Mouse (Mus musculus) gastrocnemius, postnatal 36 days (tissue): ENCODE measurements around the gene Zfyve9. TPM values are rescaled to one million over a fixed set of nuclear protein-coding genes. Genes with fewer than 3 reads are reported as not detected.

Experiments used
- DNase-seq, 2 experiments: peaks; one replicate each; pipeline ENCODE4 v3.0.0; 2022
- intact Hi-C: fragments of 180-260 bp; cut with DNase I; formaldehyde crosslinking; loops from one replicate; pipeline ENCODE4 v1.15.1; 2025
- long read RNA-seq, 2 experiments: library from polyadenylated mRNA; stranded (forward); transcript quantifications; one replicate each; pipeline ENCODE4 v2.0.0; 2021
- total RNA-seq, 2 experiments: library from RNA; stranded (reverse); gene quantifications; 2 replicates each; pipeline ENCODE4 v1.2.3; 2021

Zfyve9 gene
- 10 to 100 TPM; 45.5 to 51.0 TPM for total RNA-seq
- long read RNA-seq, experiment 1, partial matches to known transcripts: 1 of 13 reads
- long read RNA-seq, experiment 1, other reads (novel, unspliced or antisense): 12 of 13 reads
- long read RNA-seq, experiment 2, partial matches to known transcripts: 2 of 18 reads
- long read RNA-seq, experiment 2, other reads (novel, unspliced or antisense): 16 of 18 reads

GRCm38 (mm10) chr4:108780057-108780863 is at the start of gene Zfyve9:
Gene Zfyve9 (minus strand): TSS chr4:108780798.
- DNase-seq: peak; percentile 75 to 80
- intact Hi-C loops: loop anchor here (5.0 kb wide), 1 partner anchor 83 kb away; no protein-coding TSS in a partner anchor

- intact Hi-C loops: no loop called here
These were observed 46.0 kb upstream of the Zfyve9 start for GRCm38 (mm10) chr4:108826643-108827042.

GRCm38 (mm10) chr4:108826096-108826495 is 45.5 kb upstream of the Zfyve9 start:
- no peak for DNase-seq

More at GRCm38 (mm10) chr4:108826643-108827042, 46.0 kb upstream of the Zfyve9 start:
- no peak for DNase-seq

GRCm38 (mm10) chr4:108825677-108826076 is 45.1 kb upstream of the Zfyve9 start:
- intact Hi-C loops: no loop called here
- no peak for DNase-seq

More at GRCm38 (mm10) chr4:108826096-108826495, 45.5 kb upstream of the Zfyve9 start:
- intact Hi-C loops: no loop called here

- intact Hi-C loops: no loop called here
- DNase-seq: no peak
These were observed 31.0 kb upstream of the Zfyve9 start for GRCm38 (mm10) chr4:108811550-108811949.

GRCm38 (mm10) chr4:108811142-108811541 is 30.5 kb upstream of the Zfyve9 start:
- DNase-seq: no peak

GRCm38 (mm10) chr4:108803535-108803934 is 22.9 kb upstream of the Zfyve9 start:
- no peak for DNase-seq
- intact Hi-C loops: no loop called here

More at GRCm38 (mm10) chr4:108811142-108811541, 30.5 kb upstream of the Zfyve9 start:
- intact Hi-C loops: no loop called here

GRCm38 (mm10) chr4:108798083-108798830 is 17.7 kb upstream of the Zfyve9 start:
- DNase-seq: peak; percentile 27 to 69
- intact Hi-C loops: loop anchor here (10.0 kb wide), 1 partner anchor 177 kb away; no protein-coding TSS in a partner anchor

- intact Hi-C loops: loop anchor here (10.0 kb wide), 1 partner anchor 178 kb away; no protein-coding TSS in a partner anchor
- no peak for DNase-seq
These were observed 16.1 kb upstream of the Zfyve9 start for GRCm38 (mm10) chr4:108796701-108797100.

- intact Hi-C loops: loop anchor here (10.0 kb wide), 1 partner anchor 181 kb away; no protein-coding TSS in a partner anchor
- no peak for DNase-seq
These were observed 13.3 kb upstream of the Zfyve9 start for GRCm38 (mm10) chr4:108793941-108794340.

GRCm38 (mm10) chr4:108790507-108790906 is 9.9 kb upstream of the Zfyve9 start:
- intact Hi-C loops: loop anchor here (10.0 kb wide), 1 partner anchor 184 kb away; no protein-coding TSS in a partner anchor
- DNase-seq: no peak

- DNase-seq: no peak
- intact Hi-C loops: no loop called here
These were observed 8.8 kb upstream of the Zfyve9 start for GRCm38 (mm10) chr4:108789258-108789936.

GRCm38 (mm10) chr4:108782421-108783085 is 2.0 kb upstream of the Zfyve9 start:
- intact Hi-C loops: loop anchor here (5.0 kb wide), 1 partner anchor 85 kb away; no protein-coding TSS in a partner anchor
- DNase-seq: no peak

- DNase-seq: no peak
- intact Hi-C loops: loop anchor here (5.0 kb wide), 1 partner anchor 84 kb away; no protein-coding TSS in a partner anchor
These were observed 998 bp upstream of the Zfyve9 start for GRCm38 (mm10) chr4:108781596-108781995.

- no peak for DNase-seq
- intact Hi-C loops: loop anchor here (5.0 kb wide), 1 partner anchor 84 kb away; no protein-coding TSS in a partner anchor
These were observed 237 bp upstream of the Zfyve9 start for GRCm38 (mm10) chr4:108780864-108781205.

- no peak for DNase-seq
- intact Hi-C loops: loop anchor here (5.0 kb wide), 1 partner anchor 82 kb away; no protein-coding TSS in a partner anchor
These were observed 888 bp downstream of the Zfyve9 start for GRCm38 (mm10) chr4:108779763-108780056.

GRCm38 (mm10) chr4:108768527-108768926 is 12.1 kb downstream of the Zfyve9 start:
- DNase-seq: no peak
- intact Hi-C loops: no loop called here

- DNase-seq: no peak
- intact Hi-C loops: no loop called here
These were observed 21.0 kb downstream of the Zfyve9 start for GRCm38 (mm10) chr4:108759583-108759982.

GRCm38 (mm10) chr4:108746160-108746873 is 34.3 kb downstream of the Zfyve9 start:
- no peak for DNase-seq
- intact Hi-C loops: no loop called here
